Mouse (Mus musculus): ENCODE measurements at regions not wholly inside any gene's neighbourhood (a gene's known extent, or its start where the extent isn't known, plus 50 kb on each side); places are given as distances from the start of the nearest gene placed in this dataset.

- TF ChIP-seq CTCF (IDR thresholded peaks at IDR 0.05; ENCODE audit: insufficient read depth, low read length) (no peak), POLR2A (IDR thresholded peaks at IDR 0.05; ENCODE audit: borderline replicate concordance, extremely low read depth, low read depth, low read length) (no peak)
These were observed 60.5 kb upstream of the Eci2 start for GRCm38 (mm10) chr13:35087246-35088040.

All from lung, adult 2 months (tissue).